Mouse (Mus musculus) layer of hippocampus, adult 8-10 months (tissue): Measurements from ENCODE around the gene Nkx2-5. TPM values are rescaled to one million over a fixed set of nuclear protein-coding genes. Genes with fewer than 3 reads are reported as not detected.
A peak's percentile ranks its signal among the peaks of the same experiment; 100 is the strongest.

ENCODE experiments used
- DNase-seq, 2 experiments: peaks; one replicate each; pipeline ENCODE4 v3.0.0; 2022; ENCODE audit warnings: low spot score in 2 of 2
- total RNA-seq, 4 experiments: library from RNA; stranded (reverse); gene quantifications; 2 replicates each; pipeline ENCODE4 v1.2.4; 2022

Nkx2-5 gene
- total RNA-seq, 4 experiments from 2014 or later = not detected

GRCm38 (mm10) chr17:26837546-26837985 lies 7.2 kb downstream of the Nkx2-5 start:
- no peak for DNase-seq

GRCm38 (mm10) chr17:26836786-26837545 lies 7.8 kb downstream of the Nkx2-5 start:
- DNase-seq = no peak

- no peak for DNase-seq
These were observed 8.4 kb downstream of the Nkx2-5 start for GRCm38 (mm10) chr17:26836377-26836776.

GRCm38 (mm10) chr17:26835956-26836355 lies 8.9 kb downstream of the Nkx2-5 start:
- no peak for DNase-seq

GRCm38 (mm10) chr17:26834966-26835755 lies 9.6 kb downstream of the Nkx2-5 start:
- no peak for DNase-seq

GRCm38 (mm10) chr17:26834302-26834965 lies 10.4 kb downstream of the Nkx2-5 start:
- no peak for DNase-seq

- no peak for DNase-seq
These were observed 11.0 kb downstream of the Nkx2-5 start for GRCm38 (mm10) chr17:26833806-26834205.

GRCm38 (mm10) chr17:26826131-26826530 lies 18.7 kb downstream of the Nkx2-5 start:
- DNase-seq = no peak

- DNase-seq = no peak
These were observed 27.0 kb downstream of the Nkx2-5 start for GRCm38 (mm10) chr17:26817776-26818175.

GRCm38 (mm10) chr17:26816810-26817209 lies 28.0 kb downstream of the Nkx2-5 start:
- DNase-seq = no peak

- no peak for DNase-seq
These were observed 31.3 kb downstream of the Nkx2-5 start for GRCm38 (mm10) chr17:26813497-26813896.

GRCm38 (mm10) chr17:26812607-26813006 lies 32.2 kb downstream of the Nkx2-5 start:
- DNase-seq = no peak

GRCm38 (mm10) chr17:26802886-26803285 lies 41.9 kb downstream of the Nkx2-5 start:
- DNase-seq = no peak

GRCm38 (mm10) chr17:26797379-26798128 lies 47.3 kb downstream of the Nkx2-5 start:
- DNase-seq = no peak

GRCm38 (mm10) chr17:26795386-26795785 lies 49.4 kb downstream of the Nkx2-5 start:
- no peak for DNase-seq

GRCm38 (mm10) chr17:26794744-26795143 lies 50.1 kb downstream of the Nkx2-5 start:
- DNase-seq = peak in 1 of 2 experiments; percentile 28

GRCm38 (mm10) chr17:26793068-26793765 lies 51.6 kb downstream of the Nkx2-5 start:
- DNase-seq = no peak

GRCm38 (mm10) chr17:26792096-26792495 lies 52.7 kb downstream of the Nkx2-5 start:
- no peak for DNase-seq

GRCm38 (mm10) chr17:26791580-26791979 lies 53.2 kb downstream of the Nkx2-5 start:
- no peak for DNase-seq
